Mouse (Mus musculus) kidney, adult 2 months (tissue): ENCODE measurements at regions not wholly inside any gene's neighbourhood (a gene's known extent, or its start where the extent isn't known, plus 50 kb on each side); places are given as distances from the start of the nearest gene placed in this dataset.

Experiments used
- CTCF ChIP-seq: fragments of 200-500 bp; conservative IDR thresholded peaks from 2 replicates; pipeline ENCODE4 v1.5.1; 2011; ENCODE audit warnings: low read depth, mild to moderate bottlenecking, control low read depth, low read length, moderate library complexity, mixed read lengths; ENCODE audit not compliant: insufficient read depth, insufficient read length
- POLR2A ChIP-seq: fragments of 200-500 bp; IDR thresholded peaks from one replicate; pipeline ENCODE4 v1.6.1; 2011; ENCODE audit warnings: low read depth, low read length, control low read depth

DNA sequence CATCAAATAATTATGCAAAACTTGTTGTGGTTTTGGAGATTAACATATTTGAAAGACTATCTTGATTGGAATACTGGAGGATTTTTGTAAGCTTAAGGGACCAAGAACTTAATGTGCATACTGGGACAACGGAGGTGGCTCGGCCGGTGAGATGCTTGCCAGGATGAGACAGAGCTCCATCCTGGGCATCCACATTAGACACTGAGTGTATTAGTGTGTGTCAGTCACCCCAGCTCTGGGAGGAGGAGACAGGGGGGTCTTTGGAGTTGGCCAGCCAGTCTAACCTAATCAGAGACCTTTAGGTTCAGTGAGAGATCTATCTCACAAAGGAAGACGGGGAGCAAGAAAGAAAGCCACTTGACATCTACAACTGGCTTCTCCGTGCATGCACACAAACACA is 174.6 kb downstream of the Dact1 start:
- no peak for TF ChIP-seq POLR2A
- TF ChIP-seq CTCF, result no peak
